Mouse (Mus musculus): ENCODE measurements around the gene Barhl2.
A peak's percentile ranks its signal among the peaks of the same experiment; 100 is the strongest.

Barhl2 gene

GRCm38 (mm10) chr5:106454411-106455105 is 3.4 kb downstream of the Barhl2 start:
- DNase-seq: no peak

- DNase-seq: no peak
These were observed 4.1 kb downstream of the Barhl2 start for GRCm38 (mm10) chr5:106453886-106454321.

- DNase-seq: no peak
These were observed 4.6 kb downstream of the Barhl2 start for GRCm38 (mm10) chr5:106453181-106453885.

- no peak for DNase-seq
These were observed 5.3 kb downstream of the Barhl2 start for GRCm38 (mm10) chr5:106452686-106453085.

- DNase-seq: no peak
These were observed 6.1 kb downstream of the Barhl2 start for GRCm38 (mm10) chr5:106451681-106452440.

GRCm38 (mm10) chr5:106450426-106451160 is 7.4 kb downstream of the Barhl2 start:
- DNase-seq: no peak

GRCm38 (mm10) chr5:106449720-106450425 is 8.1 kb downstream of the Barhl2 start:
- DNase-seq: no peak

GRCm38 (mm10) chr5:106448798-106449125 is 9.2 kb downstream of the Barhl2 start:
- DNase-seq: no peak

- peak; percentile 10 for DNase-seq
These were observed 9.8 kb downstream of the Barhl2 start for GRCm38 (mm10) chr5:106447951-106448797.

- DNase-seq: no peak
These were observed 10.7 kb downstream of the Barhl2 start for GRCm38 (mm10) chr5:106447091-106447820.

GRCm38 (mm10) chr5:106446593-106446992 is 11.4 kb downstream of the Barhl2 start:
- peak; percentile 59 for DNase-seq

- DNase-seq: no peak
These were observed 12.3 kb downstream of the Barhl2 start for GRCm38 (mm10) chr5:106445681-106446080.

- DNase-seq: no peak
These were observed 19.1 kb downstream of the Barhl2 start for GRCm38 (mm10) chr5:106438916-106439315.

GRCm38 (mm10) chr5:106426069-106426468 is 31.9 kb downstream of the Barhl2 start:
- DNase-seq: no peak

- DNase-seq: no peak
These were observed 37.1 kb downstream of the Barhl2 start for GRCm38 (mm10) chr5:106420871-106421270.

GRCm38 (mm10) chr5:106420370-106420769 is 37.6 kb downstream of the Barhl2 start:
- no peak for DNase-seq

GRCm38 (mm10) chr5:106417210-106417609 is 40.8 kb downstream of the Barhl2 start:
- peak; percentile 46 for DNase-seq

GRCm38 (mm10) chr5:106416550-106416949 is 41.4 kb downstream of the Barhl2 start:
- no peak for DNase-seq

- no peak for DNase-seq
These were observed 42.2 kb downstream of the Barhl2 start for GRCm38 (mm10) chr5:106415734-106416133.

- DNase-seq: no peak
These were observed 55.2 kb downstream of the Barhl2 start for GRCm38 (mm10) chr5:106402761-106403160.

Measured in thymus, postnatal 4 days (tissue).